ENCODE assay signal across 18 mouse cellular contexts in genomic region chr5:35807018-35807417, GRCm38 (mm10). TPM values are rescaled to one million over a fixed set of nuclear protein-coding genes. Genes with fewer than 3 reads are reported as not detected.
"Had no signal": no experiment of that assay in that cellular context is flagged by ENCODE, and none has a peak within 500 bp of the region (broad histone marks: within the 10 kb centered on the region; RNA-seq: fewer than 3 reads in every experiment).

No protein-coding gene starts in this region.

- H3K27ac ChIP-seq: limb, embryonic 12.5 days; liver, embryonic 13.5 days; lung, embryonic 15.5 days; macrophage; midbrain, embryonic 15.5 days; neural tube, embryonic 12.5 days; stomach, embryonic 15.5 days had no signal

- H3K4me1 ChIP-seq: liver, embryonic 13.5 days; lung, embryonic 15.5 days; megakaryocyte, embryonic 14.5 days; neural tube, embryonic 12.5 days; stomach, embryonic 15.5 days had no signal

- H3K27me3 ChIP-seq: limb, embryonic 12.5 days; lung, embryonic 15.5 days; midbrain, embryonic 15.5 days; neural tube, embryonic 12.5 days; stomach, embryonic 15.5 days had no signal

- H3K4me3 ChIP-seq: limb, embryonic 12.5 days; liver, embryonic 13.5 days; lung, embryonic 15.5 days; megakaryocyte, embryonic 14.5 days; midbrain, embryonic 15.5 days; neural tube, embryonic 12.5 days; stomach, embryonic 15.5 days had no signal

- DNase-seq: kidney, adult 18-20 months; kidney, postnatal 10 days; layer of hippocampus, postnatal 36 days; liver; liver, embryonic 13.5 days; liver, postnatal 0 days; lung, postnatal 14 days; thymus, adult 2 months; thymus, postnatal 25 days had no signal

- H3K36me3 ChIP-seq: limb, embryonic 12.5 days; liver, embryonic 13.5 days; lung, embryonic 15.5 days; midbrain, embryonic 15.5 days; neural tube, embryonic 12.5 days; stomach, embryonic 15.5 days had no signal

- H3K9me3 ChIP-seq: limb, embryonic 12.5 days; liver, embryonic 13.5 days; lung, embryonic 15.5 days; megakaryocyte, embryonic 14.5 days; midbrain, embryonic 15.5 days; neural tube, embryonic 12.5 days; stomach, embryonic 15.5 days had no signal

RNA-seq across cellular contexts. Expression of gene Ablim2, which starts 49.3 kb away (rescaled TPM):
- total RNA-seq: monocyte, adult 5-6 weeks; neutrophil, adult 5-6 weeks had no signal
